In the genomic region with DNA sequence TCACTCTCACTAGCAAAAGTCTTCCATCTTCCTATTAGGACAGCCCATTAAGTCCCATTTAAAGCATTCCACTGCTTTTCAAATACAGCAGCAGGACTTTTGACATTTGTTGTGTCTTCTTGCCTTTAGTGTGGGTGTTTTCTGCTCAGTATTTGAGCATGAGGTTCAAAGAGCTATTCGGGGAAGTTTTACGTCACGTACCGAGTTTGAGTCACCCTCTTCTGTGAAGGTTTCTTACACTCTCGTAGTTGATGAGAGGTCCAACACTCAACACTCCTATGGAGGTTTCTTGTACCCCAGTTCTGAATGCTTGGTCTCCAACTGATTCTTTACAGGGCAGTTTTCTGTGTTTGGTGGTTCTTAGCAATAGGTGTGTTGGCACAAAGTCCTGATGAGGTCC, we compare ENCODE assay signal across 21 mouse cellular contexts. TPM values are rescaled to one million over a fixed set of nuclear protein-coding genes. Genes with fewer than 3 reads are reported as not detected.
"Had no signal": no experiment of that assay in that cellular context is flagged by ENCODE, and none has a peak within 500 bp of the region (broad histone marks: within the 10 kb centered on the region; RNA-seq: fewer than 3 reads in every experiment).

No protein-coding gene starts in this region.

- DNase-seq: kidney, adult 11 months; kidney, adult 8-10 months; kidney, postnatal 4 days; liver; liver, embryonic 13.5 days; lung, adult 2 months; lung, postnatal 36 days; midbrain, embryonic 14.5 days; retina, postnatal 1 day; right cerebral cortex, postnatal 25 days; spleen, adult 18-20 months; thymus, postnatal 4 days had no signal

- H3K9ac ChIP-seq: kidney, embryonic 15.5 days; limb, embryonic 13.5 days; liver, embryonic 13.5 days; neural tube, embryonic 12.5 days; neural tube, embryonic 15.5 days; stomach, embryonic 15.5 days had no signal

- H3K4me2 ChIP-seq: kidney, embryonic 15.5 days; limb, embryonic 13.5 days; liver, embryonic 13.5 days; neural tube, embryonic 12.5 days; neural tube, embryonic 15.5 days; stomach, embryonic 15.5 days had no signal

- H3K27me3 ChIP-seq: kidney, embryonic 15.5 days; limb, embryonic 13.5 days; liver, embryonic 13.5 days; megakaryocyte, embryonic 14.5 days; neural tube, embryonic 12.5 days; neural tube, embryonic 15.5 days; stomach, embryonic 15.5 days had no signal

- H3K27ac ChIP-seq: kidney, embryonic 15.5 days; limb, embryonic 10.5 days; limb, embryonic 13.5 days; liver, embryonic 13.5 days; midbrain, embryonic 10.5 days; neural tube, embryonic 12.5 days; neural tube, embryonic 15.5 days; stomach, embryonic 15.5 days had no signal

- H3K4me3 ChIP-seq: kidney, embryonic 15.5 days; limb, embryonic 10.5 days; limb, embryonic 13.5 days; liver, embryonic 13.5 days; megakaryocyte, embryonic 14.5 days; midbrain, embryonic 10.5 days; neural tube, embryonic 12.5 days; neural tube, embryonic 15.5 days; stomach, embryonic 15.5 days had no signal

- H3K36me3 ChIP-seq: kidney, embryonic 15.5 days; limb, embryonic 10.5 days; limb, embryonic 13.5 days; liver, embryonic 13.5 days; midbrain, embryonic 10.5 days; neural tube, embryonic 12.5 days; neural tube, embryonic 15.5 days; stomach, embryonic 15.5 days had no signal

- H3K9me3 ChIP-seq: kidney, embryonic 15.5 days; limb, embryonic 10.5 days; limb, embryonic 13.5 days; liver, embryonic 13.5 days; midbrain, embryonic 10.5 days; neural tube, embryonic 12.5 days; neural tube, embryonic 15.5 days; stomach, embryonic 15.5 days had no signal

- H3K4me1 ChIP-seq: limb, embryonic 13.5 days; neural tube, embryonic 12.5 days had no signal

RNA-seq across cellular contexts. Expression of gene Rbbp8nl, which starts 41.8 kb away (rescaled TPM):
- polyA plus RNA-seq: liver, embryonic 13.5 days; liver, embryonic 16.5 days; midbrain, embryonic 14.5 days; neural tube, embryonic 15.5 days had no signal
